Mouse (Mus musculus) kidney, adult 2 months (tissue): Measurements from ENCODE around the gene Zfp948.

Source experiments
- CTCF ChIP-seq: fragments of 200-500 bp; conservative IDR thresholded peaks from 2 replicates; pipeline ENCODE4 v1.5.1; 2011; ENCODE audit warnings: low read depth, mild to moderate bottlenecking, control low read depth, low read length, moderate library complexity, mixed read lengths; ENCODE audit not compliant: insufficient read depth, insufficient read length
- POLR2A ChIP-seq: fragments of 200-500 bp; IDR thresholded peaks from one replicate; pipeline ENCODE4 v1.6.1; 2011; ENCODE audit warnings: low read depth, low read length, control low read depth

DNA sequence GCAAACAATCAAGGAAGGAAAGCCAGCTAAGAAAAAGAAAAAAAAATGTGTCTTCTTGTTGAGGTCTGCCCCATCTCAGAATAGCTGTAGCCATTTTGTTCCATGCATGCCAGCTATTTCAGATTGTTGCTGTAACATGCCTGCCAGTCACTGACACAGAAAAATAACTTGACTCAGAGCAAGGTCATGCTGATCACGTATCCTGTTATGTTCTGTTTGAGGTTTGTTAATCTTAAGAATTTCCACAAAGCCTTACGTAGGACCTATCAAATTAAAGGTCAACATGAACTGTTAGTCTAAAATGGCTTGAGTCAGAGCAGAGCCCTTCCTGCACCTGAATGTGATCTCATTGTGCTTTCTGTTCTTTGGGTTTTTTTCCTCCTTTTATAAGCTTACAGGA lies 30.1 kb upstream of the Zfp948 start:
- no peak for TF ChIP-seq CTCF
- no peak for TF ChIP-seq POLR2A
